10 mouse cellular contexts compared by ENCODE assay signal in the genomic region with DNA sequence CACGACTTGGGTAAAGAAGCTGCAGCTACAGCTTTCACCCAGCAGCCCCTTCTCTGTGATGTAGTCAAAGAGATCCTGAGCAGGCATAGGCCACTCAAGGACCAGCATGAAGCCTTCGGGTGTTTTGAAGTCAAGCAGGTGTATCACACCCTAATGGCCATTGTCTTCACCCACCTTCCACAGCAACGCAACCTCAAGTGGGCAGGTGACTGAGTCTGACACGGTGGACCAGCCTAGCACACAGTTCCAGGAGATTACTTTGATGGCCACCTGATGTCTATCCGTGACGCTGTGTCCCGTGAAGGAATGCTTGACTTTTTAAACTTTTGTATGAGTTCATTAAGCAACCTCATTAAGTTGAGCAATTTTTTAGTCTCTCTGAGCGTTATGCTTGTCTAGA. TPM values are rescaled to one million over a fixed set of nuclear protein-coding genes. Genes with fewer than 3 reads are reported as not detected.
A peak's percentile ranks its signal among the peaks of the same experiment; 100 is the strongest.
DNase-seq lines count a peak whose midpoint lies in the region; ATAC-seq and TF ChIP-seq lines count a peak whose summit lies in the region.
"Not testable (repeated sequence)": the region's sequence is repeated elsewhere in the genome, so short reads cannot be mapped to it uniquely, and the experiment has no call there.
"Had no signal": no experiment of that assay in that cellular context is flagged by ENCODE, and none has a peak within 500 bp of the region (broad histone marks: within the 10 kb centered on the region; RNA-seq: fewer than 3 reads in every experiment).

No protein-coding gene starts in this region.

- H3K9ac ChIP-seq in heart, embryonic 11.5 days (ENCODE audit: low read depth, low read length); hindbrain, postnatal 0 days (replicated peaks; ENCODE audit: low read length); limb, embryonic 12.5 days (replicated peaks); lung, embryonic 14.5 days; midbrain, postnatal 0 days (replicated peaks; ENCODE audit: low read length, poor library complexity, severe bottlenecking); stomach, postnatal 0 days (ENCODE audit: low read length): not testable (repeated sequence)

- H3K4me1 ChIP-seq in heart, embryonic 11.5 days (ENCODE audit: control insufficient read depth, insufficient read depth, low read length); hindbrain, postnatal 0 days (ENCODE audit: insufficient read depth, low read length); limb, embryonic 12.5 days (replicated peaks); lung, embryonic 14.5 days (ENCODE audit: insufficient read depth); midbrain, postnatal 0 days (ENCODE audit: insufficient read depth, low read length); stomach, postnatal 0 days (replicated peaks; ENCODE audit: control insufficient read depth, insufficient read depth): not testable (repeated sequence)

- ATAC-seq in erythroid progenitor cell, adult 5-6 weeks (replicated peaks; ENCODE audit: low FRiP score, poor library complexity, severe bottlenecking): peak; percentile 60
- peak; percentile 75 for ATAC-seq in heart, embryonic 11.5 days (replicated peaks; ENCODE audit: insufficient number of reproducible peaks, low FRiP score, low TSS enrichment)
- peak; percentile 77 for ATAC-seq in hindbrain, postnatal 0 days
- ATAC-seq in limb, embryonic 12.5 days (ENCODE audit: insufficient number of reproducible peaks, insufficient read depth, low FRiP score, low TSS enrichment, low read depth): peak; percentile 81
- peak; percentile 85 for ATAC-seq in lung, embryonic 14.5 days (ENCODE audit: insufficient read depth)
- peak; percentile 83 for ATAC-seq in midbrain, postnatal 0 days (ENCODE audit: low FRiP score)
- ATAC-seq in stomach, postnatal 0 days (ENCODE audit: low FRiP score, low TSS enrichment): peak; percentile 73

- H3K4me3 ChIP-seq in heart, embryonic 11.5 days (ENCODE audit: low read depth, low read length); hindbrain, postnatal 0 days (ENCODE audit: low read length); limb, embryonic 12.5 days (replicated peaks); lung, embryonic 14.5 days (ENCODE audit: low read depth, low read length); midbrain, postnatal 0 days (ENCODE audit: low read depth, low read length); stomach, postnatal 0 days (ENCODE audit: low read depth, low read length): not testable (repeated sequence)

- DNase-seq in R1 (ENCODE audit: low read depth, low spot score): peak; percentile 16
- not testable (repeated sequence) for DNase-seq in hindbrain, postnatal 0 days (ENCODE audit: low spot score); midbrain, postnatal 0 days (ENCODE audit: low spot score)
- peak; percentile 0 for DNase-seq in lung, embryonic 14.5 days
- peak; percentile 5 for DNase-seq in stomach, postnatal 0 days (ENCODE audit: low spot score)

- H3K36me3 ChIP-seq in heart, embryonic 11.5 days (ENCODE audit: control insufficient read depth, insufficient read depth, low read length); hindbrain, postnatal 0 days (ENCODE audit: insufficient read depth, low read length); limb, embryonic 12.5 days; lung, embryonic 14.5 days (ENCODE audit: insufficient read depth); midbrain, postnatal 0 days (ENCODE audit: insufficient read depth, low read length); stomach, postnatal 0 days (ENCODE audit: control insufficient read depth, insufficient read depth, low read length): not testable (repeated sequence)

- not testable (repeated sequence) for TF ChIP-seq EP300 in stomach, postnatal 0 days (optimal IDR thresholded peaks at IDR 0.05)

- H3K27ac ChIP-seq in heart, embryonic 11.5 days (ENCODE audit: low read depth, low read length); hindbrain, postnatal 0 days; limb, embryonic 12.5 days; lung, embryonic 14.5 days (ENCODE audit: low read depth); midbrain, postnatal 0 days (ENCODE audit: low read depth, low read length); stomach, postnatal 0 days (replicated peaks): not testable (repeated sequence)

- 74% methylated on average over 7 of the region's 8 CpGs for WGBS in heart, embryonic 11.5 days (ENCODE audit: insufficient replicate concordance)
- WGBS in hindbrain, postnatal 0 days: 86% methylated on average over 7 of the region's 8 CpGs
- WGBS in limb, embryonic 12.5 days: 79% methylated on average over 7 of the region's 8 CpGs
- WGBS in lung, embryonic 14.5 days: 76% methylated on average over 7 of the region's 8 CpGs
- WGBS in midbrain, postnatal 0 days: 79% methylated on average over 7 of the region's 8 CpGs
- 71% methylated on average over 7 of the region's 8 CpGs for WGBS in stomach, postnatal 0 days

- H3K27me3 ChIP-seq in heart, embryonic 11.5 days (ENCODE audit: control insufficient read depth, insufficient read depth, low read length); hindbrain, postnatal 0 days (ENCODE audit: insufficient read depth, low read length); limb, embryonic 12.5 days; lung, embryonic 14.5 days (ENCODE audit: insufficient read depth, low read length); midbrain, postnatal 0 days (ENCODE audit: insufficient read depth, low read length); stomach, postnatal 0 days (ENCODE audit: control insufficient read depth, insufficient read depth, low read length): not testable (repeated sequence)

- H3K4me2 ChIP-seq in heart, embryonic 11.5 days: peak overlapping the region; percentile 40; the same call in 1 of the 2 replicates
- peak overlapping the region; percentile 27; the same call in 1 of the 2 replicates for H3K4me2 ChIP-seq in hindbrain, postnatal 0 days (ENCODE audit: low read depth, low read length)
- H3K4me2 ChIP-seq in limb, embryonic 12.5 days: peak overlapping the region; percentile 33
- H3K4me2 ChIP-seq in lung, embryonic 14.5 days: peak overlapping the region; percentile 42; the same call in 1 of the 2 replicates
- not testable (repeated sequence) for H3K4me2 ChIP-seq in midbrain, postnatal 0 days (ENCODE audit: low read depth, low read length, poor library complexity, severe bottlenecking); stomach, postnatal 0 days (replicated peaks; ENCODE audit: low read depth)

- TF ChIP-seq CTCF in hindbrain, postnatal 0 days (IDR thresholded peaks at IDR 0.05; ENCODE audit: low read depth); lung, embryonic 14.5 days (IDR thresholded peaks at IDR 0.05; ENCODE audit: low read depth); midbrain, postnatal 0 days (IDR thresholded peaks at IDR 0.05); stomach, postnatal 0 days (IDR thresholded peaks at IDR 0.05; ENCODE audit: low read depth): not testable (repeated sequence)

- not testable (repeated sequence) for H3K9me3 ChIP-seq in heart, embryonic 11.5 days (replicated peaks; ENCODE audit: control insufficient read depth, low read length); hindbrain, postnatal 0 days (ENCODE audit: low read length); limb, embryonic 12.5 days; lung, embryonic 14.5 days (ENCODE audit: low read depth, low read length); midbrain, postnatal 0 days (ENCODE audit: low read length); stomach, postnatal 0 days (ENCODE audit: control insufficient read depth, low read length)

RNA-seq across cellular contexts. Expression of a gene that starts 57.5 kb away (rescaled TPM):
- total RNA-seq in erythroid progenitor cell, adult 5-6 weeks (2015; ENCODE audit: low replicate concordance): not detected in 2 replicates
- total RNA-seq in erythroid progenitor cell, adult 5-6 weeks (2017; ENCODE audit: low replicate concordance): not detected in 2 replicates
- polyA plus RNA-seq in heart, embryonic 11.5 days (2014; fragmentation: Nextera tagmentation; extraction: Ambion mirVana): 0.17 TPM in 1 of 2 replicates, not detected in the other
- 0.21 and 0.22 TPM in 2 replicates for total RNA-seq in hindbrain, postnatal 0 days (2014; rRNA removed)
- 0.18 and 0.19 TPM in 2 replicates for polyA plus RNA-seq in hindbrain, postnatal 0 days (2015; fragmentation: Nextera tagmentation; extraction: Ambion mirVana)
- polyA plus RNA-seq in limb, embryonic 12.5 days (2016; fragmentation: Nextera tagmentation; extraction: Ambion mirVana): not detected in 2 replicates
- polyA plus RNA-seq in lung, embryonic 14.5 days (2014; fragmentation: Nextera tagmentation; extraction: Ambion mirVana): 0.24 and 0.80 TPM in 2 replicates
- total RNA-seq in midbrain, postnatal 0 days (2014; rRNA removed): 0.11 and 1.2 TPM in 2 replicates
- polyA plus RNA-seq in midbrain, postnatal 0 days (2015; fragmentation: Nextera tagmentation; extraction: Ambion mirVana): 0.31 TPM in 1 of 2 replicates, not detected in the other
- not detected in 2 replicates for polyA plus RNA-seq in stomach, postnatal 0 days (2015; fragmentation: Nextera tagmentation; extraction: Ambion mirVana)
- total RNA-seq: MEL had no signal
- polyA plus RNA-seq: thymus, postnatal 0 days had no signal
